Mouse (Mus musculus) liver, adult 2 months (tissue): ENCODE data around the gene Tmem72.
A peak's percentile ranks its signal among the peaks of the same experiment; 100 is the strongest.

ENCODE experiments used
- CTCF ChIP-seq: fragments of 200-500 bp; IDR thresholded peaks from 2 replicates; pipeline ENCODE4 v1.5.1; 2011; ENCODE audit warnings: low read depth, low read length, control low read depth
- POLR2A ChIP-seq: fragments of 200-500 bp; IDR thresholded peaks from 2 replicates; pipeline ENCODE4 v1.6.1; 2011; ENCODE audit warnings: low read length, control low read depth; ENCODE audit not compliant: insufficient read depth; ENCODE audit errors: extremely low read depth

GRCm38 (mm10) chr6:116653684-116654454, 62.8 kb downstream of the Tmem72 start:
- TF ChIP-seq CTCF (peak; percentile 37), POLR2A (peak; percentile 49; the same call in 1 of the 2 replicates)
